Mouse (Mus musculus) olfactory bulb, adult 2 months (tissue): ENCODE results near the gene Krba1.

ENCODE experiments used
- CTCF ChIP-seq: fragments of 200-500 bp; IDR thresholded peaks from 2 replicates; pipeline ENCODE4 v1.5.1; 2012; ENCODE audit warnings: low read depth, mild to moderate bottlenecking, low read length, moderate library complexity; ENCODE audit not compliant: insufficient read depth
- POLR2A ChIP-seq: fragments of 200-500 bp; IDR thresholded peaks from 2 replicates; pipeline ENCODE4 v1.6.1; 2012; ENCODE audit warnings: mild to moderate bottlenecking, low read depth, low read length, moderate library complexity; ENCODE audit not compliant: insufficient read depth

GRCm38 (mm10) chr6:48445181-48446101 is 50.1 kb downstream of the Krba1 start, which contains the start of gene Zfp467:
- TF ChIP-seq CTCF (no peak), POLR2A (peak; percentile 9; the same call in 1 of the 2 replicates)
